Mouse (Mus musculus) olfactory bulb, adult 2 months (tissue): ENCODE data around the gene Klhdc7b.

Experiments used
- CTCF ChIP-seq: fragments of 200-500 bp; IDR thresholded peaks from 2 replicates; pipeline ENCODE4 v1.5.1; 2012; ENCODE audit warnings: low read depth, mild to moderate bottlenecking, low read length, moderate library complexity; ENCODE audit not compliant: insufficient read depth
- POLR2A ChIP-seq: fragments of 200-500 bp; IDR thresholded peaks from 2 replicates; pipeline ENCODE4 v1.6.1; 2012; ENCODE audit warnings: mild to moderate bottlenecking, low read depth, low read length, moderate library complexity; ENCODE audit not compliant: insufficient read depth

GRCm38 (mm10) chr15:89425711-89426121 lies 41.0 kb downstream of the Klhdc7b start, which contains the start of gene Cpt1b:
- TF ChIP-seq POLR2A (no peak), CTCF (no peak)
